In genomic region chr2:31188691-31189090, GRCm38 (mm10) we compare ENCODE assay signal across 17 mouse cellular contexts.
"Had no signal": no experiment of that assay in that cellular context is flagged by ENCODE, and none has a peak within 500 bp of the region (broad histone marks: within the 10 kb centered on the region; RNA-seq: fewer than 3 reads in every experiment).

No protein-coding gene starts in this region.

- H3K4me1 ChIP-seq: lung, embryonic 15.5 days; midbrain, embryonic 13.5 days; midbrain, embryonic 15.5 days; neural tube, embryonic 12.5 days; stomach, embryonic 15.5 days had no signal

- H3K9ac ChIP-seq: lung, embryonic 15.5 days; midbrain, embryonic 13.5 days; midbrain, embryonic 15.5 days; neural tube, embryonic 12.5 days; stomach, embryonic 15.5 days had no signal

- H3K27ac ChIP-seq: lung, embryonic 15.5 days; macrophage; midbrain, embryonic 13.5 days; midbrain, embryonic 15.5 days; neural tube, embryonic 12.5 days; stomach, embryonic 15.5 days; stomach, postnatal 0 days had no signal

- DNase-seq: lung, adult 2 months; lung, postnatal 14 days; lung, postnatal 36 days; right cerebral cortex, postnatal 14 days; thymus, adult 2 months; thymus, postnatal 25 days; thymus, postnatal 4 days had no signal

- H3K9me3 ChIP-seq: lung, embryonic 15.5 days; midbrain, embryonic 13.5 days; midbrain, embryonic 15.5 days; neural tube, embryonic 12.5 days; stomach, embryonic 15.5 days had no signal

- ATAC-seq: lung, postnatal 0 days; midbrain, embryonic 13.5 days; midbrain, embryonic 15.5 days had no signal

- H3K4me2 ChIP-seq: lung, embryonic 15.5 days; midbrain, embryonic 11.5 days; midbrain, embryonic 13.5 days; midbrain, embryonic 15.5 days; neural tube, embryonic 12.5 days; stomach, embryonic 15.5 days had no signal

- H3K4me3 ChIP-seq: lung, embryonic 15.5 days; midbrain, embryonic 13.5 days; midbrain, embryonic 15.5 days; neural tube, embryonic 12.5 days; stomach, embryonic 15.5 days had no signal

- H3K27me3 ChIP-seq: lung, embryonic 15.5 days; megakaryocyte, embryonic 14.5 days; midbrain, embryonic 13.5 days; midbrain, embryonic 15.5 days; neural tube, embryonic 12.5 days; stomach, embryonic 15.5 days had no signal
